Mouse (Mus musculus): ENCODE measurements around the gene Setd1a.

The Setd1a gene

DNA sequence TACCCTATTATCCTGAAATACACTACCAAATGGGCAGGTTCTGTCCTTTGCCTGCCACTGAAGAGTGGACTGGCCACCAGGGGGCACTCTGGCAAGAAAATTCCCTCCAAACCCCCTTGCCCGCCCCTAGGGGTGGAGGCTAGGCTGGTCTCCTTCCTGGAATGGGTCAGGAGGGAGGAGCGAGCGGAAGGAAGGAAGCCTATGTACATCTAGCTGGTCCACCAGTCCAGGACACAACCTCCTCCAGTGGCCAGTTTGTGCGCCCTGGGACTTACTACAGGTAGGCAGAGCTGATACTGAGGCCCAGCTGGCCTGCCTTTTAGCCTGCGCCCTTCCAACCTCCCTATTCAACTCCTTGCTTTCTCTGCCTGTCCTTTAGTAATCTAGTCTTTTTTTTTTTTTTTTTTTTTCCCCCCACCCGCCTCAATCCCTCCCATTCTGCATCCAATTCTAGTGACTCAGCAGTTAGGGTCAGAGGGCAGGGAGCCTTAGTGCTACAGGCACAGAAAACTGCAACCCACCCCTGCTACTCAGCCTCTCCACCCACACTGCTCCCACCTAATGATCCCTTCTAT, 24.1 kb downstream of the Setd1a start, which contains the start of gene Hsd3b7:
Gene Hsd3b7 (plus strand): TSS at position 170 of the 575 bp plus-strand sequence.
- DNase-seq = peak; percentile 97

DNA sequence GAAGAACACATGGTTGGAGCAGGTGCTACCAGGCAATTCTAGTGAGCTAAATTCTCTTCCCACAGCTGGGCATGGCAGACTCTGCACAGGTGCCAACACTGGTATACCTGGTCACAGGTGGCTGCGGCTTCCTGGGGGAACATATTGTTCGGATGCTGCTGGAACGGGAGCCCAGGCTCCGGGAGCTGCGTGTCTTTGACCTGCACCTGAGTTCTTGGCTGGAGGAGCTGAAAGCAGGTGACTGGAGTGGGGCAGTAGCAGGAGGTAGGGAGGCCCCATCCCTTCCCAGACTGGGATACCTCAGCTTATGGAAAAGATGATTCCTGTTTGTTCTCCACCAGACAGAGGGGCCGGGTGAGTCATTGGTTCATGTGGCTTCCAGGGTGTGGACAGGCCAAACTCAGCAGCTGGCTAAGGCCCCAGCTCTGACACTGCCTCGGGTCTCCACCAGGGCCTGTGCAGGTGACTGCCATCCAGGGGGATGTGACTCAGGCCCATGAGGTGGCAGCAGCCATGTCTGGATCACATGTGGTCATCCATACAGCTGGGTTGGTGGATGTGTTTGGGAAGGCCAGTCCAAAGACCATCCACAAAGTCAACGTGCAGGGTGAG, 24.6 kb downstream of the Setd1a start:
- no peak for DNase-seq

DNA sequence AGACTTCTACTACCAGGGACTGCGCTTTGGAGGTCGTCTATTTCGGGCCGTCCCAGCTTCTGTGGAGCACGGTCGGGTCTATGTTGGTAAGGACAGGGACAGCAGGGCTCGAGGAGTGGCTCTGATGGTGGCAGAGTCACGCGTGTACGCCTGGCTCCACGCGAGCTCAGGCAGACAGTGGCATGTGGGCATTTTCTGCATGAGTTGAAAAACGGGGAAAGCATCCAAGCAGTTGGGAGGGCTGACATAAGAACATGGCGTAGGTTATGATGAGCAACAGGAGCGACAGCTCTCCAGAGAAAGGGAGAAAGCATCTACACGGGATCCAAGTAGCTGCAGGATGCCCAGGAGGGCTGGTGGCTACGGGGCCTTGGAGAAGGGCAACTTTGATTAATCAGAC, 25.8 kb downstream of the Setd1a start:
- no peak for DNase-seq

DNA sequence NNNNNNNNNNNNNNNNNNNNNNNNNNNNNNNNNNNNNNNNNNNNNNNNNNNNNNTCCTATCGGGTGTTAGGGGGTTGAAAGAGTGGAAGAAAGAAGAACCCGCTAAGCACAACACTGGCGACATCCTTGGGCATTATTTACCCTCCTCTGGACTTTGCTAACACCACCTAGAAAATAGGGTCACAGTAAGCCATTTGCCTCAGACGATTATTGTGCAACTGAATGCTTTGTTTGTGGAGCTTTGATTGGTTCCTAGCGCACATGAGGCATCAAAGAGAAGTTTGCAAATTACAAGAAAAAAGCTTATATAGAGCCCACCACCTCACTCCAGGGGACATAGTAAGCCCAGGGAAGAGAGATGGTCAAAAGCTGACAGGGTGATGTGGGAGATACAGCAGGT, 32.4 kb downstream of the Setd1a start:
- DNase-seq = no peak

DNA sequence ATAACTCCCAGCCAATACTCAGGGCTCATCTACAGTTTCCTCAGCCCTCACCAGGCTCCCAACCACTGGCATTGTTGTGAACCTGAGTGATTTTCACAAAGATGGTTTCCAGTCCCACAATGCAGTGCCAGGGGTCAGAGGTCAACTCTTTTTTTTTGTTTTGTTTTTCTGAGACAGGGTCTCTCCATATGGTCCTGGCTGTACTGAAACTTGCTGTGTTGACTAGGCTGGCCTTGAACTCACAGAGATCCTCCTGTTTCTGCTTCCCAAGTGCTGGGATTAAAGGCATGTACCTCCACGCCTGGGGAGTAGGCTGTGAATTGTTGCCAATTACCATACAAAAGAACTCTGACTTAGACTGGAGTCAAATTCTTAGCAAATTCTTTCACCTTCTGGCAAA, 33.4 kb downstream of the Setd1a start:
- no peak for DNase-seq

GRCm38 (mm10) chr7:127810650-127811049, 34.2 kb downstream of the Setd1a start:
- no peak for DNase-seq

GRCm38 (mm10) chr7:127811240-127811639, 34.8 kb downstream of the Setd1a start:
- DNase-seq = no peak

DNA sequence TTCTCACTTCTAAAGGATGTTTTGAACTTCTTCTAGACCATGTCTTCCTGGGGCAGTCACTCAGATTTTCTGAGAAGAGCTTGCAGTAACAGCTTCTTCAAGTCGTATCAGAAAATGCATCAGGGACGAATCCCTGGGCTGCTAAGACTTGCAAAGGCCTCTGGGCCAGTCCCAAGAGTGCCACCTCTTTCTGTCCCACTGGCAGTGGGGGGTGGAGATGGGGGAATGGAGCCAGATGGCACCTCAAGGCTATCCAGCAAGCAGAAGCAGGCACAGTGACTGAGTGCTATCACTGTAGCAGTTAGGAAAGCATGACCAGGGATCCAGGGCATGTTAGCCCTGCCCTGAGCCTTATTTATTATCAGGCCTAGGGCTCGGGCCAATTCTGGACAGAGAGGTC, 35.8 kb downstream of the Setd1a start:
- DNase-seq = no peak

DNA sequence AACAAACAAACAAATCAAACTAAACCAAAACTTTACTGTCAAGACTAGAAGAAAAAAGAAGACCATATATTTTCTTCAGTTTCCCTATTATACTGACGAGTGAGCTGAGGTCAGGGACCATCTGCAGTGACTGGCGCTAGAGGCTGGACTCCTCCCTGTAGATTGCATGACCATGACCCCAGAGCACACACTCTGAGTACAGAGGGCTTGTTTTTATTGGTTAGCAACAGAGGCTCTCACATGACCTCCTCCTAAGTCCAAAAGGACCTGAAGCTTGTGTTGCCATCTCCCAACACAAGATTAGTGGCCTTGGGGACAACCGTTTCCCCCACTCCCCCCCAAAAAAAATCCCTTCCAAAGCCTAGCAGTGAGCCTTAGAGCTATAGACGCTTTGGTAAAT, 37.4 kb downstream of the Setd1a start:
- DNase-seq = no peak

DNA sequence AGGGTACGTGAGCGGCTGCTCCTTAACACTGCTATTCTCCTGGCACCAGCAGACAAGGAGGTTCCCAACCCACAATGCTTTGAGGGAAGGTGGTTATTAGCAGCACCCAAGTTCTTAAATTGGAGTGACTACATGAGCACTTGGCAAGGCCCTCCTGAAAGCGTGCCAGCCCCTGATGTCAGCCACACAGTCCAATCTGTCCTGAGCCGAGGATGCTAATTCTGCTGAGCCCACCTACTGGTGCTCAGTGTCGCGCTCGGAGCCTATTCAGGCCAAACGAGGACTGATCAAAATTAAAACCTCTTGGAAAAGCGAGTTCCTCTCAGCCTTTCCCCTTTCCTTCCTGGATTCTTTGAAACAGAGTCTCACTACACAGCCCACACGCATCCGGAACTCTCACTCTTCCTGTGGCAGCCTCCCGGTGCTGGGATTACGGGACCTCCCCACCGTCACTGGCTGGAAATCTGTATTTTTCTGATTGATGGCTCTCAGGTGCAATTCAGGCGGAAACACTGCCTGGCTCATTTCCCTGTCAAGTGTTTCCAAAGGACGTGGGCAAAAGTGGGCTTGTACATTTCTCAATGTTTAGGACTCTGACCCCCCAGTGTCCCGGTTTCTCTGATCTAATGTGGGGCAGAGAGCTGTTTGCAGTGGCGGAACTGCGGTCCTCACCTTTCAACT, 37.9 kb downstream of the Setd1a start:
- peak; percentile 71 for DNase-seq

GRCm38 (mm10) chr7:127815116-127815665, 38.7 kb downstream of the Setd1a start:
- DNase-seq = no peak

DNA sequence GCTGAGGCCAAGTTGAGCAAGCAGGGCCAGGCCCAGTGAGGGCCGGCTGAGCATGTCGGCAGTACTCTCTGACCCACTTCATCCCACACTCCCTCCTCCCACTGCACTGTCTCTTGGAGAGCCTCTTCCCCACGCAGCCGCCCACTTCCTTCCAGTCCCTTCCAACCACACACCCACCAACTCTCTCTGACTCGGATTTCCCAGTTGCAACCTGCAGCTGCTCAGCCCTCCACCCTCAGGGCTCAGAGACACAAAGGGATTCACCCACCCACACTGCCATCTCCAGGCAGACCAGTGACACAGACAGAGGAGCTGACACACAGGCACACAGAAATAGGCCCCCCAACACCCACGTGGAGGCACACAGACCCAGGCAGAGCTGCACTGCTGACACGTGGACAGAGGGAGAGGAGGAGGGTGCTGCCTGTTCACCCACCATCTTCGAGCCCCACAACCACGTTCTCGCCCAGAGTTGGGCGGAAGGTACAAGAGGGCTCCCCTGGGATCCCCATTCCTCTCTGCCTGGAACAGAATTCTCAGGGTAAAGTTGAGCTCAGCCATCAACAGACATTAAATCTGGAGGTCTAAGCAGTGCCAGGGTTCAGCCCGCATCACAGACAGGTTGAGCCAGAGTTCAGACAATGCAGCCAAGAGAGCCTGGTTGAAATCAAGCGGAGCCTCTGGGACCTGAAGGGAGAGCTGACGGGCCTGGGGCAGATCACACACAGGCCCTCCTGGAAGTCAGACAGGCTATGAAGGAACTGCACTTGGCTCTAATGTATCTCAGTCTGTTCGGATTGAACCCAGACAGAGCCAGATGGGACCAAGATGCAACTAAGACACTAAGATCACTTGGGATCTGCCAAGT, 39.7 kb downstream of the Setd1a start:
- peak; percentile 76 for DNase-seq

GRCm38 (mm10) chr7:127817053-127817452, 40.6 kb downstream of the Setd1a start:
- DNase-seq = no peak

- DNase-seq = no peak
Measured at GRCm38 (mm10) chr7:127817776-127818175, 41.3 kb downstream of the Setd1a start.

GRCm38 (mm10) chr7:127820836-127821509, 44.5 kb downstream of the Setd1a start:
- peak; percentile 61 for DNase-seq

DNA sequence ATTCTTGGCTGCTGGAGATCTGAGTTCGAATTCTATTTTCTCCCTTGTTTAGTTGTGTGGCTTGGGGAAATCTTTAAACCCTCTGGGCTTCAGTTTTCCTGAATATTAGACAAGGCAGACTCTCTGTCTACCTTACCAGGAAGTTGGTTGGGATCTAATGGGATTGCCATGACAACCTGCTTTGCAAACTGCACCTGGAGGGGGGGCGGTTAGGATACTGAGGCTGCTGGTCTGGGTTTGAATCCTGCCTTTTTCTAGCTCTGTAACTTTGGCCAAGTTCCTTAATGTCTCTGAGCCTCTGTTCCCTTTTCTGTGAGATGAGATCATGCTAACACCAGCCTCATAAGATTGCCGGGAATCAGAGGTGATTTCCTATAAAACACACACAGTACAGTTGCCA, 46.0 kb downstream of the Setd1a start:
- DNase-seq = no peak

DNA sequence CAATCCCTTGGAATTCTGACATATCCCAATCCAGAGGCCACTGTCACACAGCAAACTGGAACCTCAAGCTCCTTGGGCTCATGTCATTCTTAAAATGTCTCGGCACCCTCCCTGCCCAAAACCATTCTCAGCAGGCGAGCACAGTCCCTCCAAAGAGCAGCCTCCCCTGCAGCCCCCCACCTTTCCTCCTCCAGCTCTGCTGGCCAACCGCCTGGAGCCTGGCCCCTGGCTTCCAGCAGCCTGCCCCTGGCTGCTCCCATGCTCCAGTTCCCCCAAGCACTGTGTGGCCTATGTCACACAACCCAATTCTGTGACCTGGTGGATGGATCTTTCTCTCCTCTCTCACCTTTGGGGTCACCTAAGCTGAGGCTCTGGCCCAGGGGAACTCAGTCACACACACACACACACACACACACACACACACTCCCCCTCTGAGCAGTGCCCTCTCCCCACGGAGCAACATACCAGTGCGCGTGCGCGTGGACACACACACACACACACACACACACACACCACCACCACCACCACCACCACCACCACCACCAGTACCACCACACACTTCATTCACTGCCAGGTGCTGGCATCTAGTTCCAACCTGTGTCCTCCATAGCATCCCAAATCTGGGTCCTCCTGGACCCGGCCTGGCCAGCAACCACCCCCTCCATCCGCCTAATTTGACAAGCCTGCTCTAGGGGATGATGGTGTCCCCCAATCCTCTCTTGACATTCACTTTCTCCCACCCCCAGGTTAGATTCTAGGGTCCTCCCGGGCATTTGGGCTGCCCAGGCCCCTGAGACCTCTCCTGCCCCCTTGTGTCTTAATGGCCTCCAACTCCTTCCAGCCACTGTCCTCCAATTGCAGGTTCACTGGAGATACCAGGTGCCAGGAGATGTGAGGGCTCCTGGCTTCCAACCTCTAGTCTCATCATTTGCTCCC, 47.0 kb downstream of the Setd1a start:
- DNase-seq = no peak

GRCm38 (mm10) chr7:127824176-127824871, 47.9 kb downstream of the Setd1a start, which contains the start of the genes Stx4a and Stx1b:
Gene Stx4a (plus strand): TSS chr7:127824294.
Gene Stx1b (minus strand): TSS chr7:127824549.
- DNase-seq = peak; percentile 75

GRCm38 (mm10) chr7:127835550-127835949, 59.1 kb downstream of the Setd1a start:
- no peak for DNase-seq

- DNase-seq = no peak
Measured at GRCm38 (mm10) chr7:127837473-127837872, 61.0 kb downstream of the Setd1a start.
